Mouse (Mus musculus) ovary, postnatal 36 days (tissue): ENCODE data around the gene Myo16.

Source experiments
- DNase-seq: peaks from one replicate; pipeline ENCODE4 v3.0.0; 2022; ENCODE audit warnings: low spot score, mixed read lengths

Myo16 gene

GRCm38 (mm10) chr8:10671862-10672548, 518.3 kb downstream of the Myo16 start:
- DNase-seq = no peak

GRCm38 (mm10) chr8:10677840-10678410, 524.2 kb downstream of the Myo16 start:
- DNase-seq = no peak

GRCm38 (mm10) chr8:10681926-10682325, 528.2 kb downstream of the Myo16 start:
- DNase-seq = no peak

- no peak for DNase-seq
Observed at GRCm38 (mm10) chr8:10683088-10683487, 529.4 kb downstream of the Myo16 start.
